Mouse (Mus musculus) limb, embryonic 14.5 days (tissue): ENCODE data around the gene Arl5a. TPM values are rescaled to one million over a fixed set of nuclear protein-coding genes. Genes with fewer than 3 reads are reported as not detected.

ENCODE experiments used
- ATAC-seq: fragments of 200-750 bp; cut with Nextera tagmentation; 2 replicates; pipeline ENCODE4 v1.8.0; 2017; ENCODE audit warnings: low read depth, moderate number of reproducible peaks, moderate TSS enrichment; ENCODE audit not compliant: low FRiP score
- DNase-seq: peaks from one replicate; pipeline ENCODE4 v3.0.0-alpha.2; 2015; ENCODE audit warnings: low spot score
- H3K27ac ChIP-seq: fragments of 300-500 bp; sonication (generic); replicated peaks from 2 replicates; pipeline ENCODE4 v1.5.1; 2014; ENCODE audit warnings: low read depth, mild to moderate bottlenecking, low read length, moderate library complexity, mixed read lengths
- H3K27me3 ChIP-seq: fragments of 300-500 bp; sonication (generic); 2 replicates; pipeline ENCODE4 v1.6.1; 2014; ENCODE audit warnings: low read length, mixed read lengths; ENCODE audit not compliant: control insufficient read depth, insufficient read depth
- H3K36me3 ChIP-seq: fragments of 300-500 bp; sonication (generic); 2 replicates; pipeline ENCODE4 v1.6.1; 2014; ENCODE audit warnings: mild to moderate bottlenecking, low read length, moderate library complexity, mixed read lengths; ENCODE audit not compliant: control insufficient read depth, insufficient read depth
- H3K4me1 ChIP-seq: fragments of 300-500 bp; sonication (generic); 2 replicates; pipeline ENCODE4 v1.6.1; 2014; ENCODE audit warnings: antibody characterized with exemption, low read length, mixed read lengths; ENCODE audit not compliant: control insufficient read depth, insufficient read depth
- H3K4me2 ChIP-seq: fragments of 300-500 bp; sonication (generic); replicated peaks from 2 replicates; pipeline ENCODE4 v1.6.1; 2014; ENCODE audit warnings: low read depth, mild to moderate bottlenecking, low read length, moderate library complexity; ENCODE audit not compliant: severe bottlenecking
- H3K4me3 ChIP-seq: fragments of 300-500 bp; sonication (generic); replicated peaks from 2 replicates; pipeline ENCODE4 v1.5.1; 2014; ENCODE audit warnings: low read length
- H3K9ac ChIP-seq: fragments of 300-500 bp; sonication (generic); 2 replicates; pipeline ENCODE4 v1.6.1; 2014; ENCODE audit warnings: mild to moderate bottlenecking, low read depth, low read length, moderate library complexity; ENCODE audit not compliant: severe bottlenecking
- H3K9me3 ChIP-seq: fragments of 300-500 bp; sonication (generic); 2 replicates; pipeline ENCODE4 v1.6.1; 2016; ENCODE audit warnings: low read length; ENCODE audit not compliant: control insufficient read depth
- POLR2A ChIP-seq: fragments of 200-500 bp; IDR thresholded peaks from 2 replicates; pipeline ENCODE4 v1.8.0; 2012; ENCODE audit warnings: inconsistent platforms, mild to moderate bottlenecking, moderate library complexity, borderline replicate concordance; ENCODE audit not compliant: insufficient read depth, insufficient read length; ENCODE audit errors: extremely low read depth
- WGBS: fragments of 180-500 bp; shearing (Covaris S2); extraction: QIAGEN DNeasy Blood & Tissue Kit; methylation state at CpG from one replicate; pipeline ENCODE4 v1.1.7; 2014; 5-methylcytosine and 5-hydroxymethylcytosine counted together
- polyA plus RNA-seq, 2 experiments: library from polyadenylated mRNA; depleted of rRNA in 1 of 2; stranded (reverse) in 1 of 2; unstranded in 1 of 2; fragments of >200 nt; fragmentation: Nextera tagmentation in 1 of 2; extraction: Ambion mirVana in 1 of 2; gene quantifications; 2 replicates each; pipeline versions ENCODE4 v1.2.1 to v1.2.3; 2012 to 2014

Gene Arl5a
- polyA plus RNA-seq, 2 experiments = 35.7 to 65.0 TPM

GRCm38 (mm10) chr2:52374706-52375105 lies 50.0 kb downstream of the Arl5a start:
- Histone ChIP-seq H3K4me1 (no peaks in the 10 kb centered on the region), H3K36me3 (no peaks in the 10 kb centered on the region), H3K27ac (no peak overlapping the region), H3K4me3 (no peak overlapping the region), H3K27me3 (no peaks in the 10 kb centered on the region), H3K9ac (no peak overlapping the region), H3K9me3 (no peaks in the 10 kb centered on the region), H3K4me2 (no peak overlapping the region)
- TF ChIP-seq POLR2A = no peak
- no peak for ATAC-seq
- WGBS = 94% methylated on average over 6 of the region's 6 CpGs
- DNase-seq = no peak

- no peaks in the 10 kb centered on the region for H3K27me3 ChIP-seq
- H3K9ac ChIP-seq = no peak overlapping the region
- no peaks in the 10 kb centered on the region for H3K36me3 ChIP-seq
- DNase-seq (no peak), ATAC-seq (no peak)
- H3K4me3 ChIP-seq = no peak overlapping the region
- H3K4me2 ChIP-seq = no peak overlapping the region
- H3K27ac ChIP-seq = no peak overlapping the region
- no peaks in the 10 kb centered on the region for H3K4me1 ChIP-seq
- 42% methylated on average over 6 of the region's 6 CpGs for WGBS
- TF ChIP-seq POLR2A = no peak
- H3K9me3 ChIP-seq = no peaks in the 10 kb centered on the region
Observed at GRCm38 (mm10) chr2:52372480-52372879, 52.2 kb downstream of the Arl5a start.

- Histone ChIP-seq H3K9ac (no peak overlapping the region), H3K27ac (no peak overlapping the region), H3K4me1 (no peaks in the 10 kb centered on the region), H3K4me2 (no peak overlapping the region), H3K36me3 (no peaks in the 10 kb centered on the region), H3K4me3 (no peak overlapping the region), H3K27me3 (no peaks in the 10 kb centered on the region), H3K9me3 (no peaks in the 10 kb centered on the region)
- ATAC-seq (no peak), DNase-seq (no peak)
- TF ChIP-seq POLR2A = no peak
- WGBS = 81% methylated on average over 4 of the region's 4 CpGs
Observed at GRCm38 (mm10) chr2:52372080-52372479, 52.6 kb downstream of the Arl5a start.

- H3K4me2 ChIP-seq = no peak overlapping the region
- H3K4me3 ChIP-seq = no peak overlapping the region
- DNase-seq = peak; percentile 57
- no peaks in the 10 kb centered on the region for H3K36me3 ChIP-seq
- H3K9me3 ChIP-seq = no peaks in the 10 kb centered on the region
- ATAC-seq = no peak
- TF ChIP-seq POLR2A = no peak
- H3K9ac ChIP-seq = no peak overlapping the region
- H3K27ac ChIP-seq = no peak overlapping the region
- no peaks in the 10 kb centered on the region for H3K27me3 ChIP-seq
- no peaks in the 10 kb centered on the region for H3K4me1 ChIP-seq
- WGBS = 55% methylated on average over 2 of the region's 2 CpGs
Observed at GRCm38 (mm10) chr2:52371066-52371465, 53.6 kb downstream of the Arl5a start.

GRCm38 (mm10) chr2:52369622-52370021 lies 55.1 kb downstream of the Arl5a start:
- no peak for ATAC-seq
- Histone ChIP-seq H3K4me3 (no peak overlapping the region), H3K4me2 (no peak overlapping the region), H3K9ac (no peak overlapping the region), H3K36me3 (no peaks in the 10 kb centered on the region), H3K27ac (no peak overlapping the region), H3K4me1 (no peaks in the 10 kb centered on the region), H3K9me3 (no peaks in the 10 kb centered on the region), H3K27me3 (no peaks in the 10 kb centered on the region)
- no peak for TF ChIP-seq POLR2A
- DNase-seq = no peak
- WGBS = 75% methylated on average over 6 of the region's 6 CpGs

GRCm38 (mm10) chr2:52367665-52368064 lies 57.0 kb downstream of the Arl5a start:
- H3K4me3 ChIP-seq = no peak overlapping the region
- no peak overlapping the region for H3K4me2 ChIP-seq
- H3K27ac ChIP-seq = no peak overlapping the region
- no peak for ATAC-seq
- H3K27me3 ChIP-seq = no peaks in the 10 kb centered on the region
- H3K36me3 ChIP-seq = no peaks in the 10 kb centered on the region
- no peak for DNase-seq
- no peaks in the 10 kb centered on the region for H3K4me1 ChIP-seq
- no peak for TF ChIP-seq POLR2A
- H3K9ac ChIP-seq = no peak overlapping the region
- WGBS = 89% methylated on average over 5 of the region's 5 CpGs
- H3K9me3 ChIP-seq = no peaks in the 10 kb centered on the region
